Comparison of ENCODE assay signal across 16 mouse cellular contexts in genomic region chr16:8509894-8510293, GRCm38 (mm10). TPM values are rescaled to one million over a fixed set of nuclear protein-coding genes. Genes with fewer than 3 reads are reported as not detected.
DNase-seq lines count a peak whose midpoint lies in the region; ATAC-seq lines count a peak whose summit lies in the region.
"Had no signal": no experiment of that assay in that cellular context is flagged by ENCODE, and none has a peak within 500 bp of the region (broad histone marks: within the 10 kb centered on the region; RNA-seq: fewer than 3 reads in every experiment).

No protein-coding gene starts in this region.

- 67% methylated on average over 5 of the region's 5 CpGs for WGBS in forebrain, embryonic 13.5 days
- 61% methylated on average over 5 of the region's 5 CpGs for WGBS in forebrain, embryonic 16.5 days

- H3K4me3 ChIP-seq in forebrain, embryonic 13.5 days = no peak overlapping the region
- H3K4me3 ChIP-seq in forebrain, embryonic 16.5 days (replicated peaks; ENCODE audit: low read length) = no peak overlapping the region
- H3K4me3 ChIP-seq: embryonic facial prominence, embryonic 10.5 days; embryonic facial prominence, embryonic 12.5 days had no signal

- ATAC-seq in forebrain, embryonic 13.5 days = no peak
- no peak for ATAC-seq in forebrain, embryonic 16.5 days
- ATAC-seq: activated CD4-positive, CD25-positive, alpha-beta regulatory T cell, adult 4 months; forebrain, embryonic 14.5 days; forebrain, postnatal 0 days; Patski had no signal

- 0 out of 2 replicates have a peak overlapping the region, but pooled peaks have one; percentile 5 for H3K9ac ChIP-seq in forebrain, embryonic 13.5 days
- H3K9ac ChIP-seq in forebrain, embryonic 16.5 days (replicated peaks; ENCODE audit: low read depth, low read length) = no peak overlapping the region
- H3K9ac ChIP-seq: embryonic facial prominence, embryonic 12.5 days; forebrain, postnatal 0 days had no signal

- no peaks in the 10 kb centered on the region for H3K9me3 ChIP-seq in forebrain, embryonic 13.5 days (replicated peaks)
- H3K9me3 ChIP-seq in forebrain, embryonic 16.5 days (ENCODE audit: control insufficient read depth, low read length) = no peaks in the 10 kb centered on the region
- H3K9me3 ChIP-seq: embryonic facial prominence, embryonic 10.5 days; embryonic facial prominence, embryonic 12.5 days had no signal

- peak; percentile 44 for DNase-seq in adrenal gland, postnatal 14 days
- DNase-seq in adrenal gland, adult 18-20 months (ENCODE audit: low spot score in 2 of 2) = no peak
- no peak for DNase-seq in left cerebral cortex, adult 11 months (ENCODE audit: low spot score)
- DNase-seq: cerebellum, adult 11-12 months; cerebellum, adult 2 months; cerebellum, adult 9-10 months; cerebellum, postnatal 10 days; cerebellum, postnatal 25 days; forebrain, postnatal 0 days had no signal

- H3K36me3 ChIP-seq in forebrain, embryonic 13.5 days (ENCODE audit: poor library complexity, severe bottlenecking) = no peaks in the 10 kb centered on the region
- no peaks in the 10 kb centered on the region for H3K36me3 ChIP-seq in forebrain, embryonic 16.5 days (ENCODE audit: control insufficient read depth, insufficient read depth)
- H3K36me3 ChIP-seq: embryonic facial prominence, embryonic 10.5 days; embryonic facial prominence, embryonic 12.5 days had no signal

- H3K4me2 ChIP-seq in forebrain, embryonic 13.5 days = no peak overlapping the region
- no peak overlapping the region for H3K4me2 ChIP-seq in forebrain, embryonic 16.5 days (ENCODE audit: low read length)
- H3K4me2 ChIP-seq: embryonic facial prominence, embryonic 12.5 days had no signal

- no peak overlapping the region for H3K27ac ChIP-seq in forebrain, embryonic 13.5 days
- no peak overlapping the region for H3K27ac ChIP-seq in forebrain, embryonic 16.5 days (ENCODE audit: low read length)
- H3K27ac ChIP-seq: embryonic facial prominence, embryonic 10.5 days; embryonic facial prominence, embryonic 12.5 days had no signal

- peaks cover 17% of the 10 kb centered on the region for H3K4me1 ChIP-seq in forebrain, embryonic 13.5 days
- H3K4me1 ChIP-seq in forebrain, embryonic 16.5 days (replicated peaks; ENCODE audit: control insufficient read depth, insufficient read depth, low read length) = peaks cover 17% of the 10 kb centered on the region

- peaks cover 12% of the 10 kb centered on the region for H3K27me3 ChIP-seq in forebrain, embryonic 13.5 days
- H3K27me3 ChIP-seq in forebrain, embryonic 16.5 days (replicated peaks; ENCODE audit: control insufficient read depth, insufficient read depth, low read length) = no peaks in the 10 kb centered on the region; the same call in 1 of the 2 replicates
- H3K27me3 ChIP-seq: embryonic facial prominence, embryonic 12.5 days had no signal

RNA-seq across cellular contexts. Expression of gene Abat, which starts 3.3 kb away (rescaled TPM):
- 27.5 and 49.6 TPM in 2 replicates for total RNA-seq in adrenal gland, postnatal 14 days (2021)
- total RNA-seq in adrenal gland, adult 18-20 months (2021) = 100 to 1,000 TPM in 1 of 2 experiments, 10 to 100 TPM in 1; 64.8 to 124 TPM
- polyA plus RNA-seq in forebrain, embryonic 13.5 days (2015; fragmentation: Nextera tagmentation; extraction: Ambion mirVana) = 42.7 and 47.7 TPM in 2 replicates
- 48.5 and 58.0 TPM in 2 replicates for polyA plus RNA-seq in forebrain, embryonic 16.5 days (2015; fragmentation: Nextera tagmentation; extraction: Ambion mirVana)

RNA-seq across cellular contexts. Expression of gene Mettl22, which starts 39.3 kb away (rescaled TPM):
- total RNA-seq in adrenal gland, postnatal 14 days (2021) = 18.8 and 21.0 TPM in 2 replicates
- total RNA-seq in adrenal gland, adult 18-20 months (2021) = 10 to 100 TPM; 13.3 to 18.1 TPM
- polyA plus RNA-seq in forebrain, embryonic 13.5 days (2015; fragmentation: Nextera tagmentation; extraction: Ambion mirVana) = 28.9 and 31.6 TPM in 2 replicates
- 37.5 and 50.3 TPM in 2 replicates for polyA plus RNA-seq in forebrain, embryonic 16.5 days (2015; fragmentation: Nextera tagmentation; extraction: Ambion mirVana)
